Mouse (Mus musculus): Measurements from ENCODE around the gene Fam83f. TPM values are rescaled to one million over a fixed set of nuclear protein-coding genes. Genes with fewer than 3 reads are reported as not detected.
A peak's percentile ranks its signal among the peaks of the same experiment; 100 is the strongest.

The Fam83f gene
- polyA plus RNA-seq, 1 experiment from 2014 or later = 6.9 TPM

DNA sequence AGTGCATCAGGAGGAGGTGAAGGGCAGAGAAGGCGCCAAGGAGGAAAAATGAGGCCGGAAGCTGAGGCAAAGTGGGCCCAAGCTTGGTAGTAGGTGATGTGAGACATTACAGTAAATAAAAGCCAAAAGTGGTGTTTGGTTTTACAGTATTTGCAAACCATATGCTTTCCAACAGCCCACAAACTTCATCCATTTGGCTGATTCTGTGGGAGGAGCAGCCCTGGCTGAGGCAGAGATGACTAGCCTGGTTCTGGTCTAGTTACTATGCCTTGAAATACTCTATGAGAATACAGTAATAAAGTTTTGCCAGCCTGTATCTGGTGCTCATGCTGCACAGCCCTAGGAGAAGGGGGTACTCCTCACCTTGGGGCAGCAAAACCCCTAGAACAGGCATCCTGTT lies 21.2 kb upstream of the Fam83f start:
- no peak overlapping the region for H3K27ac ChIP-seq (ENCODE audit: low read length)
- H3K27me3 ChIP-seq (ENCODE audit: control insufficient read depth, insufficient read depth, low read length) = no peaks in the 10 kb centered on the region
- no peaks in the 10 kb centered on the region for H3K4me1 ChIP-seq (ENCODE audit: control insufficient read depth, insufficient read depth, low read length)
- no peaks in the 10 kb centered on the region for H3K9me3 ChIP-seq (ENCODE audit: control insufficient read depth, low read depth, low read length)
- H3K9ac ChIP-seq (replicated peaks; ENCODE audit: low read depth, low read length) = no peak overlapping the region
- 63% methylated on average over 2 of the region's 2 CpGs for WGBS
- no peak for ATAC-seq (ENCODE audit: insufficient number of reproducible peaks, insufficient read depth, low FRiP score, low read depth)
- H3K4me3 ChIP-seq (ENCODE audit: low read depth, low read length) = no peak overlapping the region
- H3K36me3 ChIP-seq (ENCODE audit: control insufficient read depth, insufficient read depth, low read length) = no peaks in the 10 kb centered on the region
- H3K4me2 ChIP-seq (replicated peaks; ENCODE audit: low read depth, low read length) = no peak overlapping the region

DNA sequence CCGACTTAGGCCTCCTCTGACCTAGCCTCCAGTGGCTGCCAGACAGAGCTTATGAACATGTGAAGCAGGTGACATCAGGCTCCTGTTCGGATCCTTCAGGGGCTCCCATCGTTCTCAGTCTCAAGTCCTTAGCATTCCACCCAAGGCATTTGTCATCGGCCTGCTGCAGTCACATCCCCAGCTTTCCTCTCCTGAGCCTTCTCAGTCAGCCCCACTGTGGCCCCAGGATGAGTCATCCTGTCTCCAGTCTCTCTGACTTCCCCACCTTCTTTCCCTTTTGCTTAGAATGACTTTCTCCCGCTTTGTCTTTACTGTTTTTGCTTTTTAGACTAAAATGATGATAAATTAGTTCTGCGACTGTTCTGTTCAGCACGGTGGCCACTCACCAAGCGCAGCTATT lies 17.8 kb upstream of the Fam83f start:
- Histone ChIP-seq H3K9me3 (ENCODE audit: control insufficient read depth, low read depth, low read length) (no peaks in the 10 kb centered on the region), H3K36me3 (ENCODE audit: control insufficient read depth, insufficient read depth, low read length) (no peaks in the 10 kb centered on the region), H3K27ac (ENCODE audit: low read length) (no peak overlapping the region), H3K4me1 (ENCODE audit: control insufficient read depth, insufficient read depth, low read length) (no peaks in the 10 kb centered on the region), H3K27me3 (ENCODE audit: control insufficient read depth, insufficient read depth, low read length) (no peaks in the 10 kb centered on the region), H3K4me3 (ENCODE audit: low read depth, low read length) (no peak overlapping the region), H3K9ac (replicated peaks; ENCODE audit: low read depth, low read length) (no peak overlapping the region), H3K4me2 (replicated peaks; ENCODE audit: low read depth, low read length) (no peak overlapping the region)
- 64% methylated on average over 8 of the region's 8 CpGs for WGBS
- no peak for ATAC-seq (ENCODE audit: insufficient number of reproducible peaks, insufficient read depth, low FRiP score, low read depth)

DNA sequence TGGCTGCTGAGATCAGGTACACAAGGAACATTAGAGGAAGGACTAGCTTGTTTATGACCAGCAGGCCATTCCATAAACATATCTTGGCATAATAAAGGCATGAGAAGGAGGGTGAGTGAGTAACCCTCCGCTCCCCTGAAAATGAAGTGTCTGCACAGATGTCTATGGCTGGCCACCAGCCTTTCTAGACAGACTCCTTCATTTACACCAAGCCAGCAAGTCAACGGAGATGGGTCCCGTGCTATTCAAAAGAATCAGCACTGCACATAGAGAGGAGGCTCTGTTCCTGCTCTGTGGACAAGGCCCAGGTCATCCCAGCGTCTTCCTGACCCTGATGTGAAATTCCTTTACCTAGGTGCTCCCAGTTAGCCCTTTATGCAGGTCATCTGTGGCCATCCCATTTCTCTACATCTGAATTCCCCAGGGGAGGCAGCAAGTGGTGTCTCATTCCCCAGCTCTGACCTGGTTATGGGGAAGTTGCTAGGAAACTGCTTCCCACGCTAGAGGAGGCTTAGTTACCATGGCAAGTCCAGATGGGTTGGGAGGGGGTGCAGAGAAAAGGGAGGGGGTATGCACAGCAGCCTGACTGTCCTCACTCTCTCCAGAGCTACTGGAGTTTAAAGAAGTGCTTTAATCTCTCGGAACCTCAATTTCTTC lies 12.7 kb upstream of the Fam83f start:
- Histone ChIP-seq H3K36me3 (ENCODE audit: control insufficient read depth, insufficient read depth, low read length) (no peaks in the 10 kb centered on the region), H3K4me1 (ENCODE audit: control insufficient read depth, insufficient read depth, low read length) (0 out of 2 replicates have a peak, but pooled peaks cover 3% of the 10 kb centered on the region), H3K4me3 (ENCODE audit: low read depth, low read length) (no peak overlapping the region), H3K27ac (ENCODE audit: low read length) (no peak overlapping the region), H3K9ac (replicated peaks; ENCODE audit: low read depth, low read length) (no peak overlapping the region), H3K4me2 (replicated peaks; ENCODE audit: low read depth, low read length) (no peak overlapping the region), H3K9me3 (ENCODE audit: control insufficient read depth, low read depth, low read length) (no peaks in the 10 kb centered on the region), H3K27me3 (ENCODE audit: control insufficient read depth, insufficient read depth, low read length) (no peaks in the 10 kb centered on the region)
- ATAC-seq (ENCODE audit: insufficient number of reproducible peaks, insufficient read depth, low FRiP score, low read depth) = no peak
- 67% methylated on average over 6 of the region's 6 CpGs for WGBS

DNA sequence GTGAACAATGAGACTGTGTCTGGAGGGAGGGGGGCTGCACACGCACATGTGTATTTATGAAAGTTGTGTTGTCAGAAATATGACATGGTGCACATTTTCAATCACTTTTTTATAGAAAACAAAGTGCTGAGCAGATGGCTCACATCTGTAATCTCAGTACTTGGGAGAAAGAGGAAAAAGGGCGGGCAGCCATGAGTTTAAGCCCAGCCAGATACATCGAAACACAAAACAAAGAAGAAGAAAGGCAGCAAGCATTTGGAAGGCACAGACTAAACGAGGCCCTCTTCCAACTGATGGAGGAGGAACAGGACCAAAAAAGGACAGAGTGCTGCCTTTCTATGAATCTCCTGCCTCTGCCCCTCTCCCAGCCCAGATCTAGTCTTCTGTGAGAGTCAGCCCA lies 10.7 kb upstream of the Fam83f start:
- H3K4me1 ChIP-seq (ENCODE audit: control insufficient read depth, insufficient read depth, low read length) = 0 out of 2 replicates have a peak, but pooled peaks cover 3% of the 10 kb centered on the region
- ATAC-seq (ENCODE audit: insufficient number of reproducible peaks, insufficient read depth, low FRiP score, low read depth) = no peak
- no peak overlapping the region for H3K4me3 ChIP-seq (ENCODE audit: low read depth, low read length)
- 47% methylated on average over 4 of the region's 4 CpGs for WGBS
- H3K9ac ChIP-seq (replicated peaks; ENCODE audit: low read depth, low read length) = no peak overlapping the region
- H3K27ac ChIP-seq (ENCODE audit: low read length) = 0 out of 2 replicates have a peak overlapping the region, but pooled peaks have one; percentile 3
- H3K4me2 ChIP-seq (replicated peaks; ENCODE audit: low read depth, low read length) = no peak overlapping the region
- H3K9me3 ChIP-seq (ENCODE audit: control insufficient read depth, low read depth, low read length) = no peaks in the 10 kb centered on the region
- no peaks in the 10 kb centered on the region for H3K36me3 ChIP-seq (ENCODE audit: control insufficient read depth, insufficient read depth, low read length)
- H3K27me3 ChIP-seq (ENCODE audit: control insufficient read depth, insufficient read depth, low read length) = no peaks in the 10 kb centered on the region

DNA sequence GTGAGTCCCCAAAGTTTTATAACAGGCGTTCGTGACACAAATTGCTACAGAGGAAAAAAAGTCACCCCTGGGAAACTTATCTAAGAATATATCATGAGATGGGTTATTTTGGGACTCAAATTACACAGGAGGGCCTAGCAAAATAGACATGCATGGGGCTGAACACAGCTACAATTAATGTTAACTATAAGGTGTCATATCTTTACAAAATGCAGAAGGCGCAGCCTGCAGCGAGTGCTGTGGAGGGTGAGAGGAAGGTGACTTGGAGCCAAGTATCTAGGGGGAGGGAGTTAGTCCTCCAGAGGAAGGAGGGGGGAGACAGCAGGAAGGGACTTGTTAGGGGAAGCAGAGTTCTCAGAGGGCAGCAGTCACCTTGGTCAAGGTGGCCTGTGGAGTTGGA lies 7.2 kb upstream of the Fam83f start:
- H3K27ac ChIP-seq (ENCODE audit: low read length) = no peak overlapping the region
- H3K27me3 ChIP-seq (ENCODE audit: control insufficient read depth, insufficient read depth, low read length) = no peaks in the 10 kb centered on the region
- no peaks in the 10 kb centered on the region for H3K36me3 ChIP-seq (ENCODE audit: control insufficient read depth, insufficient read depth, low read length)
- 0 out of 2 replicates have a peak, but pooled peaks cover 3% of the 10 kb centered on the region for H3K4me1 ChIP-seq (ENCODE audit: control insufficient read depth, insufficient read depth, low read length)
- no peak overlapping the region for H3K4me3 ChIP-seq (ENCODE audit: low read depth, low read length)
- no peak overlapping the region for H3K4me2 ChIP-seq (replicated peaks; ENCODE audit: low read depth, low read length)
- peaks cover 4% of the 10 kb centered on the region; the same call in 1 of the 2 replicates for H3K9me3 ChIP-seq (ENCODE audit: control insufficient read depth, low read depth, low read length)
- no peak for ATAC-seq (ENCODE audit: insufficient number of reproducible peaks, insufficient read depth, low FRiP score, low read depth)
- H3K9ac ChIP-seq (replicated peaks; ENCODE audit: low read depth, low read length) = no peak overlapping the region
- 67% methylated on average over 4 of the region's 4 CpGs for WGBS

DNA sequence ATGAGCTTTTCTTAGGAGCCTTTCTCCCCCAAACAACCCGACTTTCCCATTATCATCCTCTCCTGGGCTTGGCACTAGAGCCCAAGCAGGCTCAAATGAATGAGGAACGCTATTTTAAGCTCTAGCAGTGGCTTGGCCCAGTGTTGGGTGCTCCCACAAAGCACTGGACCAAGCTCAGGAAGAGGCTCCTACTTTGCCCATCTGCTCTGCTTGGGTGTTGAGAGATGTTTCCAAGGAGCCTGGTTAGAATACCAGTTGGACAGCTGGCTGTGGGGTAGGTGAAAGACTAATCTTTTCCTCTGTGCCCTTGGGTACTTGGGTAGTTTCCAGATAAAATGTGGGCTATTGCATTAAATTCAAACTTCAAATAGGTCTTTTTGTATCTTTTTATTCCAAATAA lies 1.2 kb downstream of the Fam83f start:
- H3K36me3 ChIP-seq (ENCODE audit: control insufficient read depth, insufficient read depth, low read length) = no peaks in the 10 kb centered on the region
- H3K27me3 ChIP-seq (ENCODE audit: control insufficient read depth, insufficient read depth, low read length) = peaks cover 16% of the 10 kb centered on the region; the same call in 1 of the 2 replicates

DNA sequence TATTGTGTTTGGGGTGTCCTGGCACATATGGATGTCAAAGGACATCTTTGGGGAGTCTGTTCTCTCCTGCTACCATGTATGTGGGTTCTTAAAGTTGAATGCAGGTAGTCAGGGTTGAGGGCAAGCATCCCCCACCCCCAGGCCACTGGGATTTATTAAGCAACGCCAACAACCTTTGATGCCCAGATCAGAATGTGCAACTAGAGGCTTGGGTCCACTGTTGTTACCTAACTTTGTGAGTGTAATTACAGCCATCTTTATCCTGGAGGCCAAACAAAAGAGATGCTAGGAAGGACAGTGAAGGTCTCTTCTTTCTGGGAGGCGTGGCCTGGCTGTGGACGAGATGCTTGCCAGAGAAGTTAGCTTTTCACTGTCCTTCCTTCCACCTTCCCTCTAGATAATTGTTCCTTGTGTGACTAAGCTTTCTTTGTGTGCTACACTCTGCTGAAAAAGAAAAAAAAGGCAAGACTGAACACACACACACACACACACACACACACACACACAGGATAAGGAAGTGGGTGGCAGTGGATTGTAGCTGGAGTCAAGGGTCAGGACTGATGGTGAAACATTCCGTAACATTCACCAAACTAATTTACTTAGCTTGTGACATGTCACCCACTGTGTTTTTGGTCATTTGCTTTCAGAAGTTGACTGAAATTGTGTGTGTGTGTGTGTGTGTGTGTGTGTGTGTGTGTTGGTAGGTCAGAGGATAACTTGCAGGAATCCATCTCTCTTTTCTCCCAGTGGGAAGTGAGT lies 1.9 kb downstream of the Fam83f start:
- 59% methylated on average over 4 of the region's 4 CpGs for WGBS
- H3K9ac ChIP-seq (replicated peaks; ENCODE audit: low read depth, low read length) = no peak overlapping the region
- no peak overlapping the region for H3K4me3 ChIP-seq (ENCODE audit: low read depth, low read length)

More for the DNA sequence above, 1.2 kb downstream of the Fam83f start:
- Histone ChIP-seq H3K4me1 (ENCODE audit: control insufficient read depth, insufficient read depth, low read length) (peaks cover 10% of the 10 kb centered on the region), H3K4me3 (ENCODE audit: low read depth, low read length) (peak overlapping the region; percentile 5; the same call in 1 of the 2 replicates), H3K9me3 (ENCODE audit: control insufficient read depth, low read depth, low read length) (no peaks in the 10 kb centered on the region), H3K27ac (ENCODE audit: low read length) (no peak overlapping the region), H3K9ac (replicated peaks; ENCODE audit: low read depth, low read length) (no peak overlapping the region), H3K4me2 (replicated peaks; ENCODE audit: low read depth, low read length) (peak overlapping the region; percentile 77)
- 55% methylated on average over 2 of the region's 2 CpGs for WGBS
- ATAC-seq (ENCODE audit: insufficient number of reproducible peaks, insufficient read depth, low FRiP score, low read depth) = no peak

DNA sequence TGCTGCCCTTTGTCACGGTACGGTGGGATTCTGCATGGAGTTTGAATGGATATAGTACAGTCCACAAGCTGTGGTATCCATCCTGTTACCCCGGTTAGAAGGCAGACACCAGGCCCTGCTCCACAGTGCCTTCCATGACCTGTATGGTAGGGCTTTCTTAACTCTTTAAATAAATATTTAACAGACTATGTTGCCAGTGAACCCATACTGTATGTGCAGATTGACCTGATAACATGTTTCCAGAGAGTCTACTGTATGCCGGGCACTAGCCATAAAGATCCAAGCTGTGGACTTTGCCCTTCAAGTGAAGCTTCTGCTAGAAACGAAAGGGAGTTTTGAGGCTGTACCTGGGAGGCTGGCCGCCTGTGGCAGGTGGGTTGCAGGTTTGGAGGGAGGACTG lies 3.1 kb downstream of the Fam83f start:
- ATAC-seq (ENCODE audit: insufficient number of reproducible peaks, insufficient read depth, low FRiP score, low read depth) = no peak
- no peak overlapping the region for H3K27ac ChIP-seq (ENCODE audit: low read length)
- H3K9me3 ChIP-seq (ENCODE audit: control insufficient read depth, low read depth, low read length) = no peaks in the 10 kb centered on the region
- WGBS = 64% methylated on average over 6 of the region's 6 CpGs
- no peak overlapping the region for H3K9ac ChIP-seq (replicated peaks; ENCODE audit: low read depth, low read length)
- H3K27me3 ChIP-seq (ENCODE audit: control insufficient read depth, insufficient read depth, low read length) = peaks cover 16% of the 10 kb centered on the region; the same call in 1 of the 2 replicates
- H3K36me3 ChIP-seq (ENCODE audit: control insufficient read depth, insufficient read depth, low read length) = no peaks in the 10 kb centered on the region
- no peak overlapping the region for H3K4me3 ChIP-seq (ENCODE audit: low read depth, low read length)
- H3K4me2 ChIP-seq (replicated peaks; ENCODE audit: low read depth, low read length) = no peak overlapping the region
- peaks cover 10% of the 10 kb centered on the region for H3K4me1 ChIP-seq (ENCODE audit: control insufficient read depth, insufficient read depth, low read length)

More for the DNA sequence above, 1.9 kb downstream of the Fam83f start:
- no peak overlapping the region for H3K4me2 ChIP-seq (replicated peaks; ENCODE audit: low read depth, low read length)
- no peaks in the 10 kb centered on the region for H3K9me3 ChIP-seq (ENCODE audit: control insufficient read depth, low read depth, low read length)
- H3K36me3 ChIP-seq (ENCODE audit: control insufficient read depth, insufficient read depth, low read length) = no peaks in the 10 kb centered on the region
- no peak overlapping the region for H3K27ac ChIP-seq (ENCODE audit: low read length)
- H3K27me3 ChIP-seq (ENCODE audit: control insufficient read depth, insufficient read depth, low read length) = peaks cover 16% of the 10 kb centered on the region; the same call in 1 of the 2 replicates
- peaks cover 10% of the 10 kb centered on the region for H3K4me1 ChIP-seq (ENCODE audit: control insufficient read depth, insufficient read depth, low read length)
- no peak for ATAC-seq (ENCODE audit: insufficient number of reproducible peaks, insufficient read depth, low FRiP score, low read depth)
